8 mouse cellular contexts compared by ENCODE assay signal in the genomic region with DNA sequence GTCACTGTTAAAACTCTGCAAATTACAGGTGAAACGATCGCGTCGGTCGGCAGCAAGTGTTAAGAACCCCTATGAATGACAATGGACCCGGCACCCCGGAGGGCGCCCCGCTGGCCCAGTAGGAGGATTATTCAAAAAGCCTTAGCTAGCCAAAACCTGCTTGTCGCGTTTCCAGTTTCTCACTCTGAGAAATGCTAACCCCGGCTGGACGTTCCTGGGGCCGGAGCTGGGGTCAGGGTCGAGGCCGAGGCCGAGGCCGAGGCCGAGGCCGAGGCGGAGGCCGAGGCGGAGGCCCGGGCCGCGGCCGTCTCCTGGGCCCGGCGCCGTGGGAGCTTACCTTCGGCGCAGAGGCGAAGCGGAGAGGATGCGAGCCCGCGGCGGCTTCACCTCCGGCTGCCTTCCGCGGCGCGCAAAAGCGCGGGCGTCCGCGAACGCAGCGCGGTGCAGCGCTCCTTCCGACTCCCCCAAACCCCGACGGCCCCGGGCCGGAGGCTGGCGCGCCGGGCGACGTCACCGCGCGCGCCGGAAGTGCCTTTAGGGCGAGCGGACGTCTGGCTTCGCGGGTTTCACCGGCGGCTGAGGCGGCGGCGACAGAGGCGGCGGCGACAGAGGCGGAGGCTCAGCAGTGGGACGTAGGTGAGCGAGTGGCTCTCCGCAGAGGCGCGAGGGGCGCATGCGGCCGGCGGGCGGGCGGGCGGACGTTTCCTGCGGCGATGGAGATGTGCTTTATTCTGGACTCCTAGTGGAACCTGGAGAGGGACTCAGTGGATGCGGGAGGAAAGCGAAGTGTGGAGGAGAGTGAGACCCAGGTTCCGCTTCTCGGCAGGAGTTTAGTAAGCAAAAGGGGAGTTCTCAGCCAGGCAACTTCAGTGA. TPM values are rescaled to one million over a fixed set of nuclear protein-coding genes. Genes with fewer than 3 reads are reported as not detected.
A peak's percentile ranks its signal among the peaks of the same experiment; 100 is the strongest.
DNase-seq lines count a peak whose midpoint lies in the region; ATAC-seq lines count a peak whose summit lies in the region.

A gene (minus strand): TSS at position 509 of the 873 bp plus-strand sequence.
A gene (plus strand): TSS at position 525 of the 873 bp plus-strand sequence.

- ATAC-seq in hindbrain, embryonic 13.5 days (ENCODE audit: low FRiP score), result peak; percentile 96

- no peaks in the 10 kb centered on the region for H3K9me3 ChIP-seq in hindbrain, embryonic 13.5 days

- H3K9ac ChIP-seq in hindbrain, embryonic 13.5 days, result peak within 1 kb of the TSS; percentile 97

- DNase-seq in Muller cell, postnatal 12 days (ENCODE audit: inconsistent ontology term), result peak; percentile 94
- peak; percentile 83 for DNase-seq in cerebellum, adult 9-11 months
- peak; percentile 56 to 83 for DNase-seq in frontal cortex, postnatal 10 days (ENCODE audit: low spot score in 2 of 2)
- DNase-seq in layer of hippocampus, postnatal 25 days (ENCODE audit: extremely low spot score in 1 of 2, low spot score in 1 of 2), result peak; percentile 70 to 80
- DNase-seq in lung, postnatal 25 days (ENCODE audit: low spot score), result peak; percentile 82
- peak; percentile 90 for DNase-seq in retina, embryonic 14.5 days (ENCODE audit: low spot score)
- peak; percentile 92 for DNase-seq in thymus, postnatal 4 days

- peak within 1 kb of the TSS; percentile 88 for H3K4me2 ChIP-seq in hindbrain, embryonic 13.5 days

- H3K27ac ChIP-seq in hindbrain, embryonic 13.5 days, result peak within 1 kb of the TSS; percentile 93

- peaks cover 24% of the 10 kb centered on the region for H3K36me3 ChIP-seq in hindbrain, embryonic 13.5 days

- H3K4me3 ChIP-seq in hindbrain, embryonic 13.5 days, result peak within 1 kb of the TSS; percentile 96

- H3K4me1 ChIP-seq in hindbrain, embryonic 13.5 days (replicated peaks), result peaks cover 46% of the 10 kb centered on the region

- WGBS in hindbrain, embryonic 13.5 days, result under 1% methylated on average over 98 of the region's 100 CpGs

- no peaks in the 10 kb centered on the region for H3K27me3 ChIP-seq in hindbrain, embryonic 13.5 days

RNA-seq across cellular contexts. Expression of the first gene that starts in this region (rescaled TPM):
- polyA plus RNA-seq in hindbrain, embryonic 13.5 days (2015; fragmentation: Nextera tagmentation; extraction: Ambion mirVana), result 179 and 185 TPM in 2 replicates
- total RNA-seq in layer of hippocampus, postnatal 25 days (2021), result 10 to 100 TPM; 66.8 to 86.0 TPM

RNA-seq across cellular contexts. Expression of the second gene that starts in this region (rescaled TPM):
- polyA plus RNA-seq in hindbrain, embryonic 13.5 days (2015; fragmentation: Nextera tagmentation; extraction: Ambion mirVana), result 48.3 and 52.2 TPM in 2 replicates
- 10 to 100 TPM; 41.6 to 42.4 TPM for total RNA-seq in layer of hippocampus, postnatal 25 days (2021)

Comparison
In these comparisons a context has a peak if more than half of its experiments do, and no peak if none do; other contexts are left out.
1. Peak in every context shown above with its lines: DNase-seq, ATAC-seq, H3K4me3 ChIP-seq and H3K27ac ChIP-seq.